ENCODE assay signal across 19 mouse cellular contexts in the genomic region with DNA sequence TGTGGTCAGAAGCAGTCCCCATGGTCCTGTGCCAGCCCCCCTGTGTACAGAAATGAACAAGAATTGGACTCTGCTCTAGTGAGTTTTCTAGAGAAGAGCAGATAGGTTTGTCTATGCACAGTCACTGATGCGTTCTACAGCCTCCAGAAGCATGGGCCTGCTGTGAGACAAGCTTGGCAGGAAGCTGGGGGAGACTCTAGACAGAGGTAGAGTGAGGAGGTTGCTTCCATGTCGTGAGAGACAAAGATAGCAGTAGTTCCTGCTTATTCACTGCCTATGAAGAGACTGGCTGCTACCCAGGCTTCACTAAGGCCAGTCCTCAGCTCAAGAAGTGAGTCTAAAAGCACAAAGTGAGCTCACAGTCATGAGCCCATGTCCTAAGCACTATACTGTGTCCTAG.
"Had no signal": no experiment of that assay in that cellular context is flagged by ENCODE, and none has a peak within 500 bp of the region (broad histone marks: within the 10 kb centered on the region; RNA-seq: fewer than 3 reads in every experiment).

No protein-coding gene starts in this region.

- ATAC-seq: liver, postnatal 0 days; lung, postnatal 0 days; midbrain, embryonic 15.5 days had no signal

- H3K4me2 ChIP-seq: limb, embryonic 12.5 days; limb, embryonic 15.5 days; liver, embryonic 11.5 days; lung, embryonic 14.5 days; midbrain, embryonic 12.5 days; midbrain, embryonic 15.5 days; neural tube, embryonic 13.5 days had no signal

- H3K9ac ChIP-seq: limb, embryonic 12.5 days; limb, embryonic 15.5 days; liver, embryonic 14.5 days; liver, postnatal 0 days; lung, embryonic 14.5 days; midbrain, embryonic 12.5 days; midbrain, embryonic 15.5 days; neural tube, embryonic 13.5 days had no signal

- H3K4me1 ChIP-seq: limb, embryonic 12.5 days; limb, embryonic 15.5 days; midbrain, embryonic 12.5 days; midbrain, embryonic 15.5 days; neural tube, embryonic 13.5 days had no signal

- H3K4me3 ChIP-seq: layer of hippocampus, adult 2 months; limb, embryonic 12.5 days; limb, embryonic 15.5 days; midbrain, embryonic 12.5 days; midbrain, embryonic 15.5 days; myocyte; neural tube, embryonic 13.5 days had no signal

- DNase-seq: kidney, adult 2 months; kidney, postnatal 25 days; left cerebral cortex, postnatal 4 days; liver, postnatal 0 days; lung, embryonic 14.5 days; thymus, adult 2 months; thymus, postnatal 14 days; thymus, postnatal 4 days had no signal

- H3K9me3 ChIP-seq: limb, embryonic 12.5 days; limb, embryonic 15.5 days; midbrain, embryonic 12.5 days; midbrain, embryonic 15.5 days; neural tube, embryonic 13.5 days had no signal

- H3K27me3 ChIP-seq: limb, embryonic 12.5 days; limb, embryonic 15.5 days; midbrain, embryonic 12.5 days; midbrain, embryonic 15.5 days; neural tube, embryonic 13.5 days had no signal

- H3K27ac ChIP-seq: kidney, postnatal 0 days; layer of hippocampus, adult 2 months; limb, embryonic 12.5 days; limb, embryonic 15.5 days; liver, embryonic 14.5 days; midbrain, embryonic 12.5 days; midbrain, embryonic 15.5 days; neural tube, embryonic 13.5 days had no signal
